Mouse (Mus musculus) ES-Bruce4 (cell line): ENCODE measurements around the gene Rasgrf2. TPM values are rescaled to one million over a fixed set of nuclear protein-coding genes. Genes with fewer than 3 reads are reported as not detected.

Experiments used
- H3K27ac ChIP-seq: 2 replicates; pipeline ENCODE4 v1.5.1; 2012; ENCODE audit warnings: low read length, inconsistent platforms; ENCODE audit not compliant: insufficient read depth
- H3K27me3 ChIP-seq: 2 replicates; pipeline ENCODE4 v1.6.1; 2012; ENCODE audit warnings: mild to moderate bottlenecking, low read length, inconsistent platforms; ENCODE audit not compliant: control insufficient read depth, poor library complexity, insufficient read depth, severe bottlenecking
- H3K36me3 ChIP-seq: 2 replicates; pipeline ENCODE4 v1.6.1; 2012; ENCODE audit warnings: inconsistent platforms, mild to moderate bottlenecking, low read length, moderate library complexity; ENCODE audit not compliant: control insufficient read depth, poor library complexity, insufficient read depth, severe bottlenecking
- H3K4me1 ChIP-seq: one replicate; pipeline ENCODE4 v1.8.1; 2011; ENCODE audit warnings: low read length; ENCODE audit not compliant: control insufficient read depth, insufficient read depth
- H3K4me3 ChIP-seq: 2 replicates; pipeline ENCODE4 v1.5.1; 2011; ENCODE audit warnings: low read depth, mild to moderate bottlenecking, low read length
- H3K9ac ChIP-seq: 2 replicates; pipeline ENCODE4 v1.6.1; 2012; ENCODE audit warnings: low read depth, mild to moderate bottlenecking, inconsistent platforms; ENCODE audit not compliant: poor library complexity, severe bottlenecking
- H3K9me3 ChIP-seq: replicated peaks from 2 replicates; pipeline ENCODE4 v1.6.1; 2012; ENCODE audit warnings: mild to moderate bottlenecking, low read length, inconsistent platforms; ENCODE audit not compliant: control insufficient read depth, poor library complexity, insufficient read depth, severe bottlenecking
- CTCF ChIP-seq: IDR thresholded peaks from one replicate; pipeline ENCODE4 v1.8.1; 2011; ENCODE audit warnings: low read depth, low read length
- EP300 ChIP-seq: IDR thresholded peaks from 2 replicates; pipeline ENCODE4 v1.6.1; 2011; ENCODE audit warnings: low read depth, low read length; ENCODE audit not compliant: insufficient read depth
- POLR2A ChIP-seq: IDR thresholded peaks from one replicate; pipeline ENCODE4 v1.8.1; 2011; ENCODE audit warnings: low read length; ENCODE audit not compliant: insufficient read depth
- polyA plus RNA-seq: library from polyadenylated mRNA; stranded (reverse); fragments of >200 nt; gene quantifications from 2 replicates; pipeline ENCODE4 v1.2.4, GENCODE M21; 2011; ENCODE audit warnings: low read depth; ENCODE audit not compliant: missing spikeins, insufficient read depth, insufficient read length

The Rasgrf2 gene
- polyA plus RNA-seq, 1 experiment = not detected

- H3K4me1 ChIP-seq = no peaks in the 10 kb centered on the region
- H3K27me3 ChIP-seq = no peaks in the 10 kb centered on the region
- TF ChIP-seq EP300 = no peak
- H3K4me3 ChIP-seq = no peak overlapping the region
- H3K9ac ChIP-seq = no peak overlapping the region
- H3K36me3 ChIP-seq = no peaks in the 10 kb centered on the region
- no peak overlapping the region for H3K27ac ChIP-seq
- peaks cover 3% of the 10 kb centered on the region; the same call in 1 of the 2 replicates for H3K9me3 ChIP-seq
These were observed 63.6 kb downstream of the Rasgrf2 start for GRCm38 (mm10) chr13:92067831-92068230.

- no peaks in the 10 kb centered on the region for H3K4me1 ChIP-seq
- no peaks in the 10 kb centered on the region for H3K36me3 ChIP-seq
- TF ChIP-seq EP300 (no peak), POLR2A (no peak), CTCF (no peak)
- H3K27me3 ChIP-seq = no peaks in the 10 kb centered on the region
- H3K27ac ChIP-seq = no peak overlapping the region
- no peaks in the 10 kb centered on the region for H3K9me3 ChIP-seq
- no peak overlapping the region for H3K9ac ChIP-seq
- H3K4me3 ChIP-seq = no peak overlapping the region
These were observed 77.7 kb downstream of the Rasgrf2 start for GRCm38 (mm10) chr13:92053748-92054147.

GRCm38 (mm10) chr13:92053001-92053400 lies 78.5 kb downstream of the Rasgrf2 start:
- Histone ChIP-seq H3K9me3 (no peaks in the 10 kb centered on the region), H3K36me3 (no peaks in the 10 kb centered on the region), H3K27ac (no peak overlapping the region), H3K9ac (no peak overlapping the region), H3K27me3 (no peaks in the 10 kb centered on the region), H3K4me1 (no peaks in the 10 kb centered on the region), H3K4me3 (no peak overlapping the region)
- no peak for TF ChIP-seq EP300
- TF ChIP-seq CTCF = no peak
- no peak for TF ChIP-seq POLR2A

- no peaks in the 10 kb centered on the region for H3K27me3 ChIP-seq
- no peak overlapping the region for H3K4me3 ChIP-seq
- H3K27ac ChIP-seq = no peak overlapping the region
- no peaks in the 10 kb centered on the region for H3K9me3 ChIP-seq
- no peak overlapping the region for H3K9ac ChIP-seq
- TF ChIP-seq CTCF = no peak
- no peak for TF ChIP-seq POLR2A
- H3K4me1 ChIP-seq = no peaks in the 10 kb centered on the region
- no peaks in the 10 kb centered on the region for H3K36me3 ChIP-seq
These were observed 80.2 kb downstream of the Rasgrf2 start for GRCm38 (mm10) chr13:92051216-92051615.

GRCm38 (mm10) chr13:92041584-92042563 lies 89.6 kb downstream of the Rasgrf2 start:
- H3K27ac ChIP-seq = no peak overlapping the region
- H3K9ac ChIP-seq = no peak overlapping the region
- no peak overlapping the region for H3K4me3 ChIP-seq
- no peaks in the 10 kb centered on the region for H3K9me3 ChIP-seq
- H3K4me1 ChIP-seq = no peaks in the 10 kb centered on the region
- no peaks in the 10 kb centered on the region for H3K27me3 ChIP-seq
- no peak for TF ChIP-seq EP300
- TF ChIP-seq POLR2A = no peak
- TF ChIP-seq CTCF = no peak
- H3K36me3 ChIP-seq = no peaks in the 10 kb centered on the region

GRCm38 (mm10) chr13:92030364-92031057 lies 100.9 kb downstream of the Rasgrf2 start:
- Histone ChIP-seq H3K36me3 (no peaks in the 10 kb centered on the region), H3K9ac (no peak overlapping the region), H3K4me3 (no peak overlapping the region), H3K9me3 (no peaks in the 10 kb centered on the region), H3K27me3 (no peaks in the 10 kb centered on the region; the same call in 1 of the 2 replicates), H3K27ac (no peak overlapping the region), H3K4me1 (no peaks in the 10 kb centered on the region)
- no peak for TF ChIP-seq EP300
- no peak for TF ChIP-seq POLR2A
- TF ChIP-seq CTCF = no peak
